Mouse (Mus musculus): ENCODE data around the gene Gm27029. TPM values are rescaled to one million over a fixed set of nuclear protein-coding genes. Genes with fewer than 3 reads are reported as not detected.
"Not testable (repeated sequence)": the region's sequence is repeated elsewhere in the genome, so short reads cannot be mapped to it uniquely, and the experiment has no call there.

Gm27029 gene
- polyA plus RNA-seq, 1 experiment = 3.8 TPM

DNA sequence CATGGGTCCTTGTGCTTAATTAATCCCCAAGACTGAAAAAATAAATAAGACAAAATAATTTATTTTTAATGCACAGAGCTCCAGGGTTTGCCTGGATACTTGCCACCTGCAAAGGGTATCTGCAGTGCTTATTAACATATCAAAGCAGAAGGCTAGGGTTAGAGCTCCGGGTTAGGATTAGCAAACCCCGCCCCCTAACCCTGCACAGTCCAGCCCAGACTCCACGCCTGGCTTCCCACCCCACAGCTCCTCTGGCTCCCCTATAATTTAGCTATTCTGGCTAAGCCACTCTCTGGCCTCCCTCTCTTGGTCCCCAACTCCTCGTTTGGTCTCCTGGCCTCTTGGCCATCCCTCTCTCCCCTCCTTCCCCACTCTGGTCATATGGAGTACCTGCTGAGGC, 42.8 kb downstream of the Gm27029 start:
- no peaks in the 10 kb centered on the region for H3K79me2 ChIP-seq (ENCODE audit: control insufficient read depth, insufficient read depth)
- no peaks in the 10 kb centered on the region for H3K36me3 ChIP-seq (ENCODE audit: control insufficient read depth, insufficient read depth)
- no peak overlapping the region for H3K4me2 ChIP-seq (ENCODE audit: low read depth)
- no peak overlapping the region for H3ac ChIP-seq (ENCODE audit: control insufficient read depth, insufficient read length)
- no peak for TF ChIP-seq MYOD1 (IDR thresholded peaks at IDR 0.05; ENCODE audit: control insufficient read depth in 1 of 3, insufficient read length in 2 of 3, low read depth in 2 of 3)
- no peak overlapping the region for H3K4me3 ChIP-seq
- H3K27me3 ChIP-seq (ENCODE audit: control insufficient read depth, insufficient read depth, insufficient read length) = peaks cover 18% of the 10 kb centered on the region

DNA sequence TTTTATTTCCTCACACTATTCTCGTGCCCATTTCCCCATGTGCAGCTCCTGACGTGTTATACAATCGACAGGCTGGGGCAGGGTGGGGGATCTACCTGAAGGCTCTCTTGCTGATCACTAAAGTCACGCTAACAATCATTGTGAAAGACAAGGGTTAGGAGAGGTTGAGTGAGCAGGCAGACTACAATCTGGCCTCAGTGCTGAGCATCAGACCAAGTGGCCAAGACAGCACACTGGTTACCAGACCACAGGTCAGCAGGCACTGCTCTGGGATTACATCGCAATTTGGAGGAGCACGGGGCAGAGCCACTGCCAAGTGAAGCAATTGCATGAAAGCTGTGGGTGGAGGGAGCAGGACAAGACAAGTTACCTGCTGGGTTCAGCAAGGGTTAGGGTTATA, 45.7 kb downstream of the Gm27029 start:
- TF ChIP-seq REST (IDR thresholded peaks at IDR 0.05; ENCODE audit: insufficient read depth, insufficient read length) (no peak), TCF12 (IDR thresholded peaks at IDR 0.05; ENCODE audit: insufficient read depth, poor library complexity, severe bottlenecking) (no peak), POLR2A (IDR thresholded peaks at IDR 0.05; ENCODE audit: insufficient read length, low read depth) (no peak), CEBPB (IDR thresholded peaks at IDR 0.05; ENCODE audit: insufficient read depth, poor library complexity, severe bottlenecking) (no peak), MAX (IDR thresholded peaks at IDR 0.05; ENCODE audit: low read depth) (no peak), SRF (IDR thresholded peaks at IDR 0.05; ENCODE audit: control insufficient read depth, insufficient read length, low read depth) (no peak), POLR2AphosphoS2 (IDR thresholded peaks at IDR 0.05; ENCODE audit: insufficient read length, low read depth) (no peak), TCF3 (IDR thresholded peaks at IDR 0.05; ENCODE audit: insufficient read length, low read depth) (no peak), MYOD1 (IDR thresholded peaks at IDR 0.05; ENCODE audit: control insufficient read depth in 1 of 3, insufficient read length in 2 of 3, low read depth in 2 of 3) (no peak), USF1 (IDR thresholded peaks at IDR 0.05; ENCODE audit: low read depth) (no peak), MYOG (IDR thresholded peaks at IDR 0.05; ENCODE audit: control insufficient read depth in 1 of 3, insufficient read depth in 1 of 3, insufficient read length in 2 of 3, low read depth in 2 of 3) (no peak), E2F4 (IDR thresholded peaks at IDR 0.05; ENCODE audit: insufficient read depth) (no peak)
- Histone ChIP-seq H3ac (ENCODE audit: control insufficient read depth, insufficient read length) (no peak overlapping the region), H3K4me3 (no peak overlapping the region), H3K79me2 (ENCODE audit: control insufficient read depth, insufficient read depth) (no peaks in the 10 kb centered on the region), H3K36me3 (ENCODE audit: control insufficient read depth, insufficient read depth) (no peaks in the 10 kb centered on the region), H3K27me3 (ENCODE audit: control insufficient read depth, insufficient read depth, insufficient read length) (peaks cover 37% of the 10 kb centered on the region), H3K4me2 (ENCODE audit: low read depth) (no peak overlapping the region)

DNA sequence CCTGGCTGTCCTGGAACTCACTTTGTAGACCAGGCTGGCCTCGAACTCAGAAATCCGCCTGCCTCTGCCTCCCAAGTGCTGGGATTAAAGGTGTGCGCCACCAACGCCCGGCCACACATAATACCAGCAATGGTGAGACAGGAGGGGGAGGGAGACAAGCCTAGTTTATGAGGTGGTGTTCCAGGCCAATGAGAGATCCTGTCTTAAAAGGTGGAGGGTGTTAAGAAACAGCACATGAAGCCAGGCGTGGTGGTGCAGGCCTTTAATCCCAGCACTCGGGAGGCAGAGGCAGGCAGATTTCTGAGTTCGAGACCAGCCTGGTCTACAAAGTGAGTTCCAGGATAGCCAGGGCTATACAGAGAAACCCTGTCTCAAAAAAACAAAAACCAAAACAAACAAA, 46.4 kb downstream of the Gm27029 start:
- not testable (repeated sequence) for H3ac ChIP-seq (ENCODE audit: control insufficient read depth, insufficient read length); H3K79me2 ChIP-seq (ENCODE audit: control insufficient read depth, insufficient read depth); H3K4me2 ChIP-seq (ENCODE audit: low read depth); H3K4me3 ChIP-seq; H3K36me3 ChIP-seq (ENCODE audit: control insufficient read depth, insufficient read depth)
- peaks cover 43% of the 10 kb centered on the region for H3K27me3 ChIP-seq (ENCODE audit: control insufficient read depth, insufficient read depth, insufficient read length)

GRCm38 (mm10) chr11:101374421-101374938, 50.1 kb downstream of the Gm27029 start:
- Histone ChIP-seq H3K27me3 (ENCODE audit: control insufficient read depth, insufficient read depth, insufficient read length) (peaks cover 51% of the 10 kb centered on the region), H3K36me3 (ENCODE audit: control insufficient read depth, insufficient read depth) (no peaks in the 10 kb centered on the region), H3ac (ENCODE audit: control insufficient read depth, insufficient read length) (no peak overlapping the region), H3K4me3 (no peak overlapping the region), H3K79me2 (ENCODE audit: control insufficient read depth, insufficient read depth) (no peaks in the 10 kb centered on the region), H3K4me2 (ENCODE audit: low read depth) (no peak overlapping the region)
- TF ChIP-seq E2F4 (IDR thresholded peaks at IDR 0.05; ENCODE audit: insufficient read depth) = no peak
- TF ChIP-seq CEBPB (IDR thresholded peaks at IDR 0.05; ENCODE audit: insufficient read depth, poor library complexity, severe bottlenecking) = no peak
- no peak for TF ChIP-seq MAX (IDR thresholded peaks at IDR 0.05; ENCODE audit: low read depth)
- no peak for TF ChIP-seq REST (IDR thresholded peaks at IDR 0.05; ENCODE audit: insufficient read depth, insufficient read length)
- no peak for TF ChIP-seq MYOG (IDR thresholded peaks at IDR 0.05; ENCODE audit: control insufficient read depth in 1 of 3, insufficient read depth in 1 of 3, insufficient read length in 2 of 3, low read depth in 2 of 3)
- no peak for TF ChIP-seq TCF3 (IDR thresholded peaks at IDR 0.05; ENCODE audit: insufficient read length, low read depth)
- no peak for TF ChIP-seq MYOD1 (IDR thresholded peaks at IDR 0.05; ENCODE audit: control insufficient read depth in 1 of 3, insufficient read length in 2 of 3, low read depth in 2 of 3)
- TF ChIP-seq POLR2A (IDR thresholded peaks at IDR 0.05; ENCODE audit: insufficient read length, low read depth) = no peak
- no peak for TF ChIP-seq POLR2AphosphoS2 (IDR thresholded peaks at IDR 0.05; ENCODE audit: insufficient read length, low read depth)
- TF ChIP-seq SRF (IDR thresholded peaks at IDR 0.05; ENCODE audit: control insufficient read depth, insufficient read length, low read depth) = no peak
- no peak for TF ChIP-seq TCF12 (IDR thresholded peaks at IDR 0.05; ENCODE audit: insufficient read depth, poor library complexity, severe bottlenecking)
- TF ChIP-seq USF1 (IDR thresholded peaks at IDR 0.05; ENCODE audit: low read depth) = no peak

DNA sequence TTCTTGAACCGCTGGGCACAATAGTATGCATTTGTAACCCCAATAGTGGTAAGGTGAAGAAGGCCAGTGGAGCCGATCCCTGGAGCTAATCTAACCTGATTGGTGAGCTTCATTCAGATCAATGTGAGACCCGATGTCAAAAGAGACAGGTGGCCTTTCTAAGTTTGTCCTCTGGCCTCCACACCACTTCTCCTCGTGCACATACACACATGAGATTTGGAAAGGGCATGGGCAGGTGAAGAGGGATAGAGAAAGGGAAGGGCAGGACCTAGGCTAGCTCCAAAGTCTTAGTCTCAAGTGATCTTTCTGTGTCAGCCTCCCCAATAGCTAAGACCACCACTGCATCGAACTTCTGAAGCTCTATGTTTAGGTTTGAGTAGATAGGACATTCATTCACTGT, 54.5 kb downstream of the Gm27029 start:
- Histone ChIP-seq H3K27me3 (ENCODE audit: control insufficient read depth, insufficient read depth, insufficient read length) (peaks cover 47% of the 10 kb centered on the region), H3K4me3 (no peak overlapping the region), H3K79me2 (ENCODE audit: control insufficient read depth, insufficient read depth) (no peaks in the 10 kb centered on the region), H3K4me2 (ENCODE audit: low read depth) (no peak overlapping the region), H3ac (ENCODE audit: control insufficient read depth, insufficient read length) (no peak overlapping the region), H3K36me3 (ENCODE audit: control insufficient read depth, insufficient read depth) (no peaks in the 10 kb centered on the region)
- TF ChIP-seq MYOG (IDR thresholded peaks at IDR 0.05; ENCODE audit: control insufficient read depth in 1 of 3, insufficient read depth in 1 of 3, insufficient read length in 2 of 3, low read depth in 2 of 3) (no peak), CEBPB (IDR thresholded peaks at IDR 0.05; ENCODE audit: insufficient read depth, poor library complexity, severe bottlenecking) (no peak), POLR2A (IDR thresholded peaks at IDR 0.05; ENCODE audit: insufficient read length, low read depth) (no peak), POLR2AphosphoS2 (IDR thresholded peaks at IDR 0.05; ENCODE audit: insufficient read length, low read depth) (no peak), E2F4 (IDR thresholded peaks at IDR 0.05; ENCODE audit: insufficient read depth) (no peak), REST (IDR thresholded peaks at IDR 0.05; ENCODE audit: insufficient read depth, insufficient read length) (no peak), MAX (IDR thresholded peaks at IDR 0.05; ENCODE audit: low read depth) (no peak), MYOD1 (IDR thresholded peaks at IDR 0.05; ENCODE audit: control insufficient read depth in 1 of 3, insufficient read length in 2 of 3, low read depth in 2 of 3) (no peak), USF1 (IDR thresholded peaks at IDR 0.05; ENCODE audit: low read depth) (no peak), SRF (IDR thresholded peaks at IDR 0.05; ENCODE audit: control insufficient read depth, insufficient read length, low read depth) (no peak), TCF12 (IDR thresholded peaks at IDR 0.05; ENCODE audit: insufficient read depth, poor library complexity, severe bottlenecking) (no peak), TCF3 (IDR thresholded peaks at IDR 0.05; ENCODE audit: insufficient read length, low read depth) (no peak)

All from myocyte (in vitro differentiated cells).